Comparison of ENCODE assay signal across 26 mouse cellular contexts in the genomic region with DNA sequence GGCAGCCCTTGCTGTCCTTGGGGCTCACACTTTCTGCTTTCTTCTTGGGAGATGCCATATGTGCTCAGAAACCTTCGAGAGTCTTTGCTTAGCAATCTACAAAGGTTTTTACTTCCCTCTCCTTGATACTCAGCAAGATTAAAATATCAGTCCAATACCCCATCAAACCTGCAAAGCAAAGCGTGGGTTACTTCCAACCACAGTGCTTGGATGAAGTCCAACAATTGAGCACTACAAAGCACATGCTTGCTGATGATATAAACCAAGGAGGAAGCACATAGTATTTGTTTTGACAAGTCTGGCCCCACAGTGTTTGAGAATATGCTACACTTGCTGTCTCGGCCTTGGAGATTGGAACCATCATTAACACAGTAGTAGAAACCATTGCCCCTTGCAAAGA.
DNase-seq lines count a peak whose midpoint lies in the region; ATAC-seq and TF ChIP-seq lines count a peak whose summit lies in the region.
"Had no signal": no experiment of that assay in that cellular context is flagged by ENCODE, and none has a peak within 500 bp of the region (broad histone marks: within the 10 kb centered on the region; RNA-seq: fewer than 3 reads in every experiment).

No protein-coding gene starts in this region.

- no peak for ATAC-seq in forebrain, postnatal 0 days
- peak; percentile 45; the same call in 1 of the 2 replicates for ATAC-seq in lung, embryonic 14.5 days (ENCODE audit: insufficient read depth)
- ATAC-seq: activated CD4-positive, CD25-positive, alpha-beta regulatory T cell, adult 4 months; CD4-positive, CD25-positive, alpha-beta regulatory T cell, adult 4 months; forebrain, embryonic 15.5 days; intestine, embryonic 15.5 days; Patski had no signal

- DNase-seq in forebrain, postnatal 0 days = peak; percentile 5
- DNase-seq in forebrain, embryonic 10.5 days (ENCODE audit: extremely low spot score, low spot score) = no peak
- peak; percentile 83 for DNase-seq in lung, embryonic 14.5 days
- DNase-seq in lung, postnatal 25 days (ENCODE audit: low spot score) = no peak
- peak; percentile 47 for DNase-seq in 416B (ENCODE audit: low read depth)
- DNase-seq in brain, adult 2 months (ENCODE audit: low read depth, low spot score) = peak; percentile 37
- DNase-seq in embryo, embryonic 11 days = no peak
- DNase-seq: adrenal gland, postnatal 14 days; B cell, adult 2 months; cerebellum, adult 11 months; cerebellum, adult 8-10 months; cerebellum, postnatal 14 days; gastrocnemius, postnatal 14 days; heart, adult 2 months; heart, postnatal 14 days had no signal

- 52% methylated on average over 3 of the region's 3 CpGs for WGBS in forebrain, postnatal 0 days
- WGBS in forebrain, embryonic 10.5 days = 91% methylated on average over 3 of the region's 3 CpGs
- 12% methylated on average over 3 of the region's 3 CpGs for WGBS in lung, embryonic 14.5 days

- no peak overlapping the region for H3K27ac ChIP-seq in forebrain, postnatal 0 days (ENCODE audit: low read depth, low read length)
- no peak overlapping the region for H3K27ac ChIP-seq in forebrain, embryonic 10.5 days
- no peak overlapping the region for H3K27ac ChIP-seq in lung, embryonic 14.5 days (ENCODE audit: low read depth)
- H3K27ac ChIP-seq: embryonic facial prominence, embryonic 13.5 days; forebrain, embryonic 15.5 days; heart, adult 2 months; heart, embryonic 15.5 days; hindbrain, embryonic 10.5 days; hindbrain, embryonic 14.5 days; intestine, embryonic 15.5 days had no signal

- no peaks in the 10 kb centered on the region for H3K4me1 ChIP-seq in forebrain, postnatal 0 days (ENCODE audit: insufficient read depth)
- peaks cover 15% of the 10 kb centered on the region for H3K4me1 ChIP-seq in forebrain, embryonic 10.5 days
- H3K4me1 ChIP-seq in lung, embryonic 14.5 days (ENCODE audit: insufficient read depth) = no peaks in the 10 kb centered on the region
- H3K4me1 ChIP-seq: embryonic facial prominence, embryonic 13.5 days; heart, embryonic 15.5 days had no signal

- H3K4me3 ChIP-seq in forebrain, postnatal 0 days (ENCODE audit: low read depth, low read length) = no peak overlapping the region
- no peak overlapping the region for H3K4me3 ChIP-seq in forebrain, embryonic 10.5 days
- H3K4me3 ChIP-seq in lung, embryonic 14.5 days (ENCODE audit: low read depth, low read length) = no peak overlapping the region
- H3K4me3 ChIP-seq: embryonic facial prominence, embryonic 13.5 days; forebrain, embryonic 15.5 days; heart, adult 2 months; heart, embryonic 15.5 days; hindbrain, embryonic 10.5 days; intestine, embryonic 15.5 days had no signal

- TF ChIP-seq CTCF in forebrain, postnatal 0 days (IDR thresholded peaks at IDR 0.05; ENCODE audit: low read depth) = no peak
- no peak for TF ChIP-seq CTCF in lung, embryonic 14.5 days (IDR thresholded peaks at IDR 0.05; ENCODE audit: low read depth)

- H3K36me3 ChIP-seq in forebrain, postnatal 0 days (ENCODE audit: insufficient read depth) = no peaks in the 10 kb centered on the region
- no peaks in the 10 kb centered on the region for H3K36me3 ChIP-seq in forebrain, embryonic 10.5 days (replicated peaks)
- H3K36me3 ChIP-seq in lung, embryonic 14.5 days (ENCODE audit: insufficient read depth) = no peaks in the 10 kb centered on the region
- H3K36me3 ChIP-seq: embryonic facial prominence, embryonic 13.5 days; forebrain, embryonic 15.5 days; G1E; heart, embryonic 15.5 days; hindbrain, embryonic 10.5 days; intestine, embryonic 15.5 days had no signal

- no peak overlapping the region for H3K9ac ChIP-seq in forebrain, postnatal 0 days
- no peak overlapping the region for H3K9ac ChIP-seq in lung, embryonic 14.5 days
- H3K9ac ChIP-seq: embryonic facial prominence, embryonic 13.5 days; forebrain, embryonic 15.5 days; heart, embryonic 15.5 days; hindbrain, embryonic 14.5 days; intestine, embryonic 15.5 days had no signal

- no peaks in the 10 kb centered on the region for H3K9me3 ChIP-seq in forebrain, postnatal 0 days (ENCODE audit: low read length)
- no peaks in the 10 kb centered on the region for H3K9me3 ChIP-seq in forebrain, embryonic 10.5 days
- no peaks in the 10 kb centered on the region for H3K9me3 ChIP-seq in lung, embryonic 14.5 days (ENCODE audit: low read depth, low read length)
- H3K9me3 ChIP-seq: embryonic facial prominence, embryonic 13.5 days; forebrain, embryonic 15.5 days; heart, embryonic 15.5 days; hindbrain, embryonic 10.5 days; intestine, embryonic 15.5 days had no signal

- H3K4me2 ChIP-seq in forebrain, postnatal 0 days (ENCODE audit: low read depth) = no peak overlapping the region
- no peak overlapping the region for H3K4me2 ChIP-seq in lung, embryonic 14.5 days
- H3K4me2 ChIP-seq: embryonic facial prominence, embryonic 13.5 days; forebrain, embryonic 15.5 days; heart, embryonic 11.5 days; heart, embryonic 15.5 days; hindbrain, embryonic 14.5 days; intestine, embryonic 15.5 days had no signal

- H3K27me3 ChIP-seq in forebrain, postnatal 0 days (ENCODE audit: insufficient read depth, low read length) = no peaks in the 10 kb centered on the region
- H3K27me3 ChIP-seq in forebrain, embryonic 10.5 days (ENCODE audit: poor library complexity, severe bottlenecking) = peaks cover 21% of the 10 kb centered on the region
- H3K27me3 ChIP-seq in lung, embryonic 14.5 days (ENCODE audit: insufficient read depth, low read length) = no peaks in the 10 kb centered on the region
- H3K27me3 ChIP-seq: forebrain, embryonic 15.5 days; intestine, embryonic 15.5 days had no signal

Comparison
In these comparisons a context has a peak if more than half of its experiments do, and no peak if none do; other contexts are left out.
1. DNase-seq: peak in forebrain, postnatal 0 days (single experiment), lung, embryonic 14.5 days (single experiment), 416B (single experiment) and brain, adult 2 months (single experiment); none in forebrain, embryonic 10.5 days (single experiment), lung, postnatal 25 days (single experiment) and embryo, embryonic 11 days (single experiment).